Mouse (Mus musculus) heart, postnatal 14 days (tissue): ENCODE measurements around the gene Slc13a4. TPM values are rescaled to one million over a fixed set of nuclear protein-coding genes. Genes with fewer than 3 reads are reported as not detected.

Experiments used
- DNase-seq, 2 experiments: peaks; one replicate each; pipeline ENCODE4 v3.0.0; 2021 to 2022
- intact Hi-C: fragments of 180-260 bp; cut with DNase I; formaldehyde crosslinking; loops from one replicate; pipeline ENCODE4 v1.15.1; 2025
- total RNA-seq, 2 experiments: library from RNA; stranded (reverse); gene quantifications; 2 replicates each; pipeline ENCODE4 v1.2.3; 2021

The Slc13a4 gene
- total RNA-seq, 2 experiments from 2014 or later: 0.17 to 0.33 TPM

DNA sequence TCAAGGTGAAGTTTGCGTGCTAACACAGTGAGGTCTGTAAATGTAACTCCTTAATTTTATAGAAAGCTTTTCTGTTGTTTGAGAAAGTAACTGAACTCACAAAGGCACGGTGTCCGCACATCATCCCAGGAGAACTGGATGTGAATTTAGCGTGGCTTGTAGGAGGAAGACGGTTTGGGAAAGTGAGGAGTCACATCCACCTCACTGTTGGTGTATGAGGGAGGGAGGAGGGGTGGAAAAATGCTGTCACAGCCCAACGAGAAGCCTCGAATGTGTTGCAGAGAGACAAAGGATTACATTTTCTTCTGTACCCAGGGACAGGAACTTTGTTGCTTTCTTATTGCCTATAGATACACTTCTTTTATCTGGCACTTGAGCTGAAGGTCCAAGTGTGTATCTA is 47.4 kb downstream of the Slc13a4 start:
- intact Hi-C loops: no loop called here
- no peak for DNase-seq

DNA sequence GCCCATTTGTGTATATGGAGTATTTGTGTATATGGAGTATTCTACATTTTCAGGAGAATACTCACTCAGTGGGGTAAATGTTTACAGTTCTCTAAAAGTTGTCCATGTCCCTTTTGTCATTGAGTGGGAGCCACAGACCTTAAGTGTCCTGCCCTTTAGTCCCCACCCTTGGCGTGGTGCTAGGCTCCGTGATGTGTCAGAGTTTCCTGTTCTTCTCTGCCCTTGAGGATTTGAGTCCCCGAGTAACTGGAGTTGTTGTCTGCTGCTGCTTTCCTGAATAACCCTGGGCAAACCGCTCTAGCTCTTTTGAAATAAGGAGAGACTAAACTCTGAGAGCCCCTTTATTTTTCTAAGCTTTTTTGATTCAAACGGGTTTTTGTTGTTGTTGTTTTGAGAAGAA is 48.4 kb downstream of the Slc13a4 start:
- intact Hi-C loops: loop anchor here (5.0 to 10.0 kb wide), 2 partner anchors 38 to 1785 kb away; no protein-coding TSS in a partner anchor
- DNase-seq: peak in 1 of 2 experiments; percentile 31

DNA sequence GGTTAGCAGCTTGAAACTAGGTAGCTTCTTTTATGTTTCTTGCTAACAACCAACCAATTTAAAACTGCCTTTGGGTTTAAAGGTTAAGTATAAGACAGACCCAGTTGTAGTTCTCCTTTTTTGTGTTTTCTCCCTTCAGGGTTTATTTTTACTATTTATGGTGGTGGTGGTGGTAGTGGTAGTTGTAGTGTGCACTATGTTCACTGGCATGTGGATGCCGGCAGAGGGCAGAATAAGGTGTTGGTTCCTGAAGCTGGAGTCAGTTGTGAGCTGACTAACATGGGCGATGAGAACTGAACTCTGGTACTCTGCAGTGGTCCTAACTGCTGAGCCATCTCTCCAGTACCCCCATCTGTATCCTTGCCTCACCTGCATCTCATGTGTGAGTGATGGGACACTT is 49.0 kb downstream of the Slc13a4 start:
- DNase-seq: no peak
- intact Hi-C loops: loop anchor here (5.0 to 10.0 kb wide), 2 partner anchors 38 to 1786 kb away; no protein-coding TSS in a partner anchor

DNA sequence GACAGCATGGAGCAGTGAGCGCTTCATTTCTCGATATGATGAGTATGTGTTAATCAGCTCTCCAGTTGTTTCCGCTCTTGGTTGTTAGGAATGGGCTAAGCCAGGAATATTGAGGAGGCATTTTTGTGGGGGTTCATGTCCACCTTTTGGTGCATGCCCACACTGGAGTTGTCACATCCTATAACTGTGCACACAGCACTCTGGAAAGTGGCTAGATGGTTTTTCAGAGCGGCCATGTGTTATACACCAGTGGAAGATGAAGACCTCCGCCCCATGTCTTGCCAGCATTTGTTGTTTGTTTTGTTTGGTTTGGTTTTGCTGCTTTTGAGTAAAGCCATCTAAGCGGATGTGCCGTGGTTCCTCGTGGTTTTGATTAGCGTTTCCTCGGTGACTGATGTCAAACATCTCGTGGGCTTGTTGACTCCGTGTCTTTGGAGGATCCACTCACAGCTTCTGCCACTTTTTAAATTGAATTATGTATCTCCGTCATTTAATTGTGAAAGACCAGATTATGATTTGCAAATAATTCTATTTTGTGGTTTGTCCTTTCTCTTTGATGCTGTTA is 50.2 kb downstream of the Slc13a4 start:
- intact Hi-C loops: loop anchor here (5.0 to 10.0 kb wide), 2 partner anchors 40 to 1787 kb away; no protein-coding TSS in a partner anchor

GRCm38 (mm10) chr6:35256691-35257090 is 51.2 kb downstream of the Slc13a4 start:
- intact Hi-C loops: loop anchor here (5.0 to 10.0 kb wide), 2 partner anchors 41 to 1788 kb away; no protein-coding TSS in a partner anchor
- DNase-seq: peak; percentile 70 to 75

More for the DNA sequence above, 50.2 kb downstream of the Slc13a4 start:
- no peak for DNase-seq

DNA sequence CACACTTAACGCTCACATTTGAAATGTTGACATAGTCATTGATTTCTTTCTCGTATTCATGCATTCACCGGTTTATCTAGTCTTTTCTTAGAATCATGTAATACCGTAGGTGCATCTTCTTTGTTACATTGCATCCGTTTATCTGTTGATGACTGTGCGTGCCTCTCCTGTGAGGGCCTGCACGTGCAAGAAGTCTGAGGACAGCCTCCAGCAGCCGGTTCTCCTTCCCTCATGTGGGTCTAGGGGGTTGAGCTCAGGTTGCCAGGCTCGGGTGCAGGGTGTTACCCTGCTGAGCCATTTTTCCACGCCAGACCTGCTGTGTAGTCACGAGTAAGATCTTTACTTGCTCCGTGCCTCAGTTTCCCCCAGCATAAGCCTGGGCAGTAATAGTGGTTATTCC is 52.9 kb downstream of the Slc13a4 start:
- intact Hi-C loops: loop anchor here (5.0 to 10.0 kb wide), 2 partner anchors 42 to 1790 kb away; no protein-coding TSS in a partner anchor

DNA sequence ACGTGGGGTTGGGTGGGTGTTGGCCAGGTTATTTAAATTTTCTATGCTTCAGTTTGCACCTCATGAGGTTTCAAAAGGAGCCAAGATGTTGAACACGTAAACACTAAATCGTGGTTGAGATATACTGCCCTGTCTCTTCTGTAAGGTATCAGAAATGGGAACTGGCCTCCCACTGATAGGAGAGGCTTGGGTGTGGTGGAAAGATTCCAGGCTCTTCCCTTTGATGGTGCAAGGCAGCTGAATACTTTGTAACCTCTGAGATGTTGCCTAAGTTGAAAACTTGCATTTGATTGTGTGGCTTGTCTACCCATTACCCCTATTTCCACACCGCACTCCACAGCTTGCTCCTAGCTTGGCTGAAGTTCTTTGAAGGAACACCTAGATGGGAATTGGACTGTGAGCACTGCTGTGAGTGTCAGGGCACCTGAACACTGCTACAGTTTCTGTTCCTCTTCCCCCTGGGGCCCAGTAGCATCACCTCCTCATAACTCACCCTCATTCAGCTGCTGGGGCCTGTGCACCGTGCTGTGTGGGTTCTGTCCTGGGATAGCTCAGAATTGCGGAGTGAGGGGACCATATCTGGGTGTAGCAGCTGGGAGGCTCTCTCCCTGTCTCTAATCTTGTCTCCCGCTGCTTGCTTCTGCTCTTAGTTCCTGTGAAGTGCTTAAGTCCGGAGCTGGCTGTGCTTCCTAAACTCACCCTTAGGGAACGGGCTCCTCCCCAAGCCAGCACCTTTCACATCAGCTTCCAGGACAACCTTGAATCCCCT is 53.6 kb downstream of the Slc13a4 start:
- intact Hi-C loops: loop anchor here (5.0 to 10.0 kb wide), 2 partner anchors 313 to 1790 kb away; no protein-coding TSS in a partner anchor
- no peak for DNase-seq

More for the DNA sequence above, 52.9 kb downstream of the Slc13a4 start:
- no peak for DNase-seq

DNA sequence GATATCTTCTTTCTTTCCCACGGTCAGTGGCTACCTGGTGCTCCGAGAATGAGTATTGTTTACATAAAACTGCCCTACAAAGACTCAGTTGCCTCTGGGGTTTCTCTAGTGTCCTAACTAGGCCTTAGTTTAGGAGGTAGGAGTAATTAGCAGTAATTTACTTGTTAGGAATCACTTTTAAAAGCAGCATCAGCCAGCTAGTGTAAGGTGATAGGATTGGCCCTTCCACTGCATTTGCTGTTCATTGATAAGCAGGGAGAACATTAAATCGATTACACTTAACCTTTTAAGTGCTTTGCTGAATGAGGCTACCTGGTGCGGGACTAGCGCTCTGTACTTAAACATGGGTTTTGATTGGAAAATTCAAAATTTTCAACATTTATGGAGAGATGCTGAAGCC is 54.5 kb downstream of the Slc13a4 start:
- no peak for DNase-seq
- intact Hi-C loops: loop anchor here (5.0 to 10.0 kb wide), 2 partner anchors 314 to 1791 kb away; no protein-coding TSS in a partner anchor

DNA sequence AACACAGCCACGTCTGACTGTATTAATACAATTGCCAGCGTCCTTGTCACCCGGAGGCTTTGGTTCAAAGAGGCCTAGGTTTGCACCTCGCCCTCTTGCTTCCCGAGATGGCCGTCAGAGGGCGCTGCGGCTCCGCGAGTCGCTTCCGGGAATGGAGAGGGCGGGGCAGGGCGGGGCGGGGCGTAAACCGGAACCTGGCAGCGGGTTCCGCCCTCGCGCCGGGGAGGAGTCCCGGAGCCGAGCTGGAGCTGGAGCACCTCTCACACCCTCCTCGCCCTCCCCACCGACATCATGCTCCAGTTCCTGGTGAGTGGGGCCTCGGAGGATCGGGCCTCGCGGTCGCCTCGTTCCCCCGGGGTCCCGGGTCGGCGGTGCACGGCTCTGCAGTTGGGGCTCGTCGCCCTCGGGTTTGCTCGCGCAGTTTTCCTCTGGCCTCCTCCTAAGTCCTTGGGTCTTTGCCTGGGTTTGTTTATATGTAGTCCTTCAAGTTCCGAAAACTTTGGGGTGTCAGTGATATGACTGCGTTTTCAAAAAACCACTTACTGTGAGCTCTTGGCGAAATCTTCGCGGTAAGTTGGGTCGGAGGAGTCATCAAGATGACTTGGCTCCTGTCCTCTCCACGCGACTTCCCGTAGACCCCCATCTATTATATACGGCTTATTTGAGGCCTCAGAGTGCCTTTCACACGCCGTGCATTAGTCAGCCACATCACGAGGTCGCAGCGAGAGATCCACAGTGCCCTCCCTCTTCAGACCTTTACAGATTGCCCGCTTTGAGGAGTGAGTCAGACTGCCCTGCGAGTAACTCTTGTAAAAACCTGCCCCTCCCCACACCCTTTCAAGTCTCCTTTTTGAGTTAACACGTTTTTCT is 55.2 kb downstream of the Slc13a4 start:
- intact Hi-C loops: loop anchor here (1.0 to 10.0 kb wide), 3 partner anchors 128 to 1792 kb away; no protein-coding TSS in a partner anchor
- DNase-seq: peak; percentile 93 to 96

GRCm38 (mm10) chr6:35251807-35252476 is 56.0 kb downstream of the Slc13a4 start:
- DNase-seq: no peak
- intact Hi-C loops: loop anchor here (1.0 to 10.0 kb wide), 3 partner anchors 128 to 1793 kb away; no protein-coding TSS in a partner anchor

DNA sequence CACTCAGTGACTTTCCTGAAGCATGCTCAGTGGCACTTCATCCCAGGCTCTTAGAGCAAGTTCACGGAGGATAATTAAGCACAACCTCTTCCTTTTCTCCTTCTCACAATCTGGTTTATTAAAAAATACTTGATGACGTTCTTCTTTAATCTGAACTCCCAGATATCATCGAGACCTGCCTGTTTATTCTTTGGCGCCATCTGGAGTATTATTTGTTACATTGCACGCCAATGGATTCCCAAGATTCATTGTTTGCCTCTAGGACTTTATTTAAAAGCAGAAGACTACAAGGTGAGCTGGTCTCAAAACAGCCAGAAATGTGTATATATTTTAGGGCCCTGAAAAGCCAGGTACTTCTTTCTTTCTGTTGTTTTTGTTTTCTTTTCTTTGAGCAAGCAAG is 62.8 kb downstream of the Slc13a4 start:
- intact Hi-C loops: loop anchor here (5.0 kb wide), 1 partner anchor 248 kb away; no protein-coding TSS in a partner anchor
- no peak for DNase-seq

DNA sequence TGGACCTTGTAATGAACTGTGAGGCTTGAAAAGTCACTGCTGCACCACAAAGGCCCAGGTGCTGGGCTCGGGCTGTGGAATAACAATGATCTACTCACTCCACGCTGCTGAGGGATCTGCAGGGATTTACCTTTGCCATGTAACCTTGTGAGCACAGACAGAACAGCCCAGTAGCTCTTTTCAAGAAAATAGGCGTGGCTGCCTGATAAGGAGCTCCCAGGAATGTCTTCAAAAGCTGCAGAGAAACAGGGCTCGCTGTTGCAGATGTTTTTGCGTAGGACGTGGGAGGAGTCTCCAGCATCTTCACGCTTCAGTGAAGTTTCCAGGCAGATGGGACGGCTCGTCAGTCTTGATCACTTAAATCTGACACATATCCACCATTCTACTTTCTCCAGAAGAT is 63.9 kb downstream of the Slc13a4 start:
- no peak for DNase-seq
- intact Hi-C loops: no loop called here

DNA sequence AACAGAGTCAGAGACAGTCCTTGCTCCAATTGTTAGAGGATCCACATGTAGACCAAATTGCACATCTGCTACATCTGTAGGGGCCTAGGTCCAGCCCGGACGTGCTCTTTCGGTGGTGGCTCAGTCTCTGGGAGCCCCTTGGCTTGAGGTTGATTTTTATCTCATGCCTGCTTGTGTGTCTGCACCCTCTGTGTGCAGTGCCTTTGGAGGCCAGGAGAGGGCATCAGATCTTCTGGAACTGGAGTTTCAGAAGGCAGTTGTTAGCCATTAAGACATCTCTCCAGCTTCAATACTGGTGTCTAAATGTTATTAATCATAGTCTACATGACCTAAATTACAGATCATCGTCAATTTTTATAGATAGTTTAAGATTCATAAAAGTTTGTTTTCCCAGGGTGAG is 64.7 kb downstream of the Slc13a4 start:
- intact Hi-C loops: no loop called here
- no peak for DNase-seq

DNA sequence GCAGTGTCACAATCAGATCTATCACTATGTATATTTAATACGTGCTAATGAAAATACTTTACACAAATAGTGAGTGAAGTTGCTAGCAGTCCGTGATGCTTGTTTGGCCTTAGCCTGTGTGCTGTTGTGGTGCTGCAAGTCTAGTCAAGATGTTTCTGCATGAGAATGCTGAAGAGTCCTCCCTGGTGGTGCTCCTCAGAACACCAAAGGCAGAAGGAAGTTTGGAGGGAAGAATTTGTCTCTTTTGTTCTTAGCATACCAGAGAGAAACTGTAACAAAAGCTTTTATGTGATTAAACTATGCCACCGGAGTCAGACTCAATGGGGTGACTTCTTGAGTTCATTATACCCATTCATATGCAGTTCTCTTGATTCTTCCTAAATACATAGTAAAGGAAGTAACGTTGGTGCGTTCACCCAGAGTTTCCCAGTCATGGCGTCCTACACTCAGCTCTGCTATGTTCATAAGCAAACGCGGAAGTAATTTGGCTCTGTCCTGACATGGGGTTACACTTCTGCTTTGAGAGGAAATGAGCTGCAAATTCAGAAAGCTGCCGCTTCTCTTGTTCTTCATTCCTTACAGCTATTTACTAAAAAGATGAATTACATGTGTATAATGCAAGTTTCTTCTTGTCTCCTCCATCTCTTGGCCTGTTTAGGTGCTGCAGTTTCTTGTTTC is 71.7 kb downstream of the Slc13a4 start:
- no peak for DNase-seq
- intact Hi-C loops: no loop called here

GRCm38 (mm10) chr6:35229415-35229814 is 78.5 kb downstream of the Slc13a4 start:
- intact Hi-C loops: no loop called here
- DNase-seq: no peak

DNA sequence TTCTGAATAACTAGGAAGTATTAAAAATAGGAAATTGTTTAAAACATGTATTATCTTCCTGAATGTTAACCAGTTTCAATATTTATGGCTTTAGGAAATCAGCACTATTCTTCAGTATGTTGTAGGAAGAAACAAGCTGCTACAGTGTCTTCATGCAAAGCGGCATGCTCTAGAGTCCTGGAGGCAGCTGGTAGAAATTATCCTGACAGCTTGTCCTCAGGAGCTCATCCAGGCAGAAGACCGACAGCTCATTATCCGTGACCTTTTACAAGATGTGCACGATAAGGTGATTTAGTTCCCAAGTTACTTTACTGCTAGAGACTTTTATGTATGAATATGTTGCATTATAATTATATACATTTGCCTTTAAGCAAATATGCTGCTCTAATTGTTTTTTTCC is 82.2 kb downstream of the Slc13a4 start:
- intact Hi-C loops: no loop called here

More for the DNA sequence above, 82.2 kb downstream of the Slc13a4 start:
- DNase-seq: no peak
